In genomic region chr14:92593724-92594123, GRCm38 (mm10) we compare ENCODE assay signal across 31 mouse cellular contexts.
"Had no signal": no experiment of that assay in that cellular context is flagged by ENCODE, and none has a peak within 500 bp of the region (broad histone marks: within the 10 kb centered on the region; RNA-seq: fewer than 3 reads in every experiment).

No protein-coding gene starts in this region.

- H3K4me1 ChIP-seq: limb, embryonic 10.5 days; limb, embryonic 12.5 days; limb, embryonic 13.5 days; limb, embryonic 15.5 days; liver, embryonic 12.5 days; liver, embryonic 13.5 days; liver, embryonic 15.5 days; lung, embryonic 15.5 days; midbrain, embryonic 10.5 days; neural tube, embryonic 12.5 days had no signal

- H3K9ac ChIP-seq: limb, embryonic 12.5 days; limb, embryonic 13.5 days; limb, embryonic 15.5 days; liver, embryonic 12.5 days; liver, embryonic 13.5 days; liver, embryonic 14.5 days; liver, embryonic 15.5 days; liver, postnatal 0 days; lung, embryonic 14.5 days; lung, embryonic 15.5 days; midbrain, embryonic 12.5 days; midbrain, embryonic 13.5 days; neural tube, embryonic 12.5 days had no signal

- H3K9me3 ChIP-seq: limb, embryonic 10.5 days; limb, embryonic 12.5 days; limb, embryonic 13.5 days; limb, embryonic 15.5 days; liver, embryonic 12.5 days; liver, embryonic 13.5 days; liver, embryonic 15.5 days; lung, embryonic 15.5 days; megakaryocyte, embryonic 14.5 days; midbrain, embryonic 10.5 days; midbrain, embryonic 12.5 days; midbrain, embryonic 13.5 days; neural tube, embryonic 12.5 days had no signal

- DNase-seq: left cerebral cortex, postnatal 4 days; liver; liver, embryonic 13.5 days; liver, postnatal 0 days; lung, adult 18-20 months; lung, adult 2 months; lung, embryonic 14.5 days; lung, postnatal 10 days; lung, postnatal 14 days; lung, postnatal 36 days; lung, postnatal 4 days had no signal

- H3K4me2 ChIP-seq: limb, embryonic 12.5 days; limb, embryonic 13.5 days; limb, embryonic 15.5 days; liver, embryonic 11.5 days; liver, embryonic 12.5 days; liver, embryonic 13.5 days; liver, embryonic 15.5 days; lung, embryonic 14.5 days; lung, embryonic 15.5 days; midbrain, embryonic 11.5 days; midbrain, embryonic 12.5 days; midbrain, embryonic 13.5 days; neural tube, embryonic 12.5 days had no signal

- H3K4me3 ChIP-seq: left cerebral cortex, adult 2 months; limb, embryonic 10.5 days; limb, embryonic 12.5 days; limb, embryonic 13.5 days; limb, embryonic 15.5 days; liver, embryonic 12.5 days; liver, embryonic 13.5 days; liver, embryonic 15.5 days; lung, embryonic 15.5 days; megakaryocyte, embryonic 14.5 days; midbrain, embryonic 10.5 days; midbrain, embryonic 12.5 days; midbrain, embryonic 13.5 days; myocyte; neural tube, embryonic 12.5 days had no signal

- H3K27me3 ChIP-seq: limb, embryonic 12.5 days; limb, embryonic 13.5 days; limb, embryonic 15.5 days; liver, embryonic 12.5 days; liver, embryonic 13.5 days; liver, embryonic 15.5 days; lung, embryonic 15.5 days; megakaryocyte, embryonic 14.5 days; midbrain, embryonic 12.5 days; midbrain, embryonic 13.5 days; neural tube, embryonic 12.5 days had no signal

- ATAC-seq: liver, embryonic 12.5 days; liver, postnatal 0 days; lung, postnatal 0 days; midbrain, embryonic 13.5 days; midbrain, embryonic 16.5 days had no signal

- H3K36me3 ChIP-seq: limb, embryonic 10.5 days; limb, embryonic 12.5 days; limb, embryonic 13.5 days; limb, embryonic 15.5 days; liver, embryonic 12.5 days; liver, embryonic 13.5 days; liver, embryonic 15.5 days; lung, embryonic 15.5 days; midbrain, embryonic 10.5 days; midbrain, embryonic 12.5 days; midbrain, embryonic 13.5 days; neural tube, embryonic 12.5 days had no signal

- H3K27ac ChIP-seq: left cerebral cortex, adult 2 months; limb, embryonic 10.5 days; limb, embryonic 12.5 days; limb, embryonic 13.5 days; limb, embryonic 15.5 days; liver, embryonic 12.5 days; liver, embryonic 13.5 days; liver, embryonic 14.5 days; liver, embryonic 15.5 days; lung, embryonic 15.5 days; macrophage; midbrain, embryonic 10.5 days; midbrain, embryonic 12.5 days; midbrain, embryonic 13.5 days; neural tube, embryonic 12.5 days had no signal
